Mouse (Mus musculus) embryonic stem cell, embryonic (primary cell): ENCODE data around the gene Atp8a2.

Experiments
- CTCF ChIA-PET, 4 experiments: fragments of 300-600 bp in 2 of 4; fragments of 350-600 bp in 2 of 4; sonication (Branson Sonifier 250); formaldehyde crosslinking; loops; one replicate each; lab custom pipeline; 2022; ENCODE audit warnings: inconsistent platforms in 2 of 4; lab: Charles Lee
- POLR2A ChIA-PET, 4 experiments: fragments of 300-600 bp in 2 of 4; fragments of 350-600 bp in 2 of 4; sonication (Branson Sonifier 250); formaldehyde crosslinking; loops; one replicate each; lab custom pipeline; 2022; ENCODE audit warnings: antibody characterized with exemption in 4 of 4, inconsistent platforms in 1 of 4; lab: Charles Lee

Gene Atp8a2

DNA sequence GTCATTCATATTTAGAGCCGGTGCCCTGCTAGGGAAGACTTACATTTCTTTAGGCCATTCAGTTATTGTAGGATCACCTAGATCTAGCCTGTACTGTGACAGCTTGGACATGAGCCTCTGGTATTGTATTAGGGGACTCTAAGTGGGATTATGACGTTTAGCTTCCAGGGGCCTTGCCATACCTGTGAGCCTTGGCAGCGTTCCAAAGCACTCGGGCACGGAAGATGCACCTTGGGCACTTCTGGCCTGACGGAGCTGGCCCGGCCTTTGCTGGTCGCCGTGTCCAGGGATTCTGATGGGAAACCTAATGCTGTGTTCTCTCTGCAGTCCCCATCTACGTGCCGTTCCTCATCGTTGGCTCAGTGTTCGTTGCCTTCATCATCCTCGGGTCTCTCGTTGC lies 567.7 kb downstream of the Atp8a2 start:
- ChIA-PET CTCF (no interaction called here), POLR2A (no interaction called here)

GRCm38 (mm10) chr14:59627823-59628222 lies 569.2 kb downstream of the Atp8a2 start:
- POLR2A ChIA-PET, result interaction anchor here in 1 of 4 experiments (1.1 kb wide), 1 partner anchor 14 kb away, joined by 3 read pairs; no protein-coding TSS in a partner anchor
- CTCF ChIA-PET, result interaction anchor here in 1 of 4 experiments (0.6 kb wide), 1 partner anchor 315 kb away, joined by 3 read pairs; no protein-coding TSS in a partner anchor

DNA sequence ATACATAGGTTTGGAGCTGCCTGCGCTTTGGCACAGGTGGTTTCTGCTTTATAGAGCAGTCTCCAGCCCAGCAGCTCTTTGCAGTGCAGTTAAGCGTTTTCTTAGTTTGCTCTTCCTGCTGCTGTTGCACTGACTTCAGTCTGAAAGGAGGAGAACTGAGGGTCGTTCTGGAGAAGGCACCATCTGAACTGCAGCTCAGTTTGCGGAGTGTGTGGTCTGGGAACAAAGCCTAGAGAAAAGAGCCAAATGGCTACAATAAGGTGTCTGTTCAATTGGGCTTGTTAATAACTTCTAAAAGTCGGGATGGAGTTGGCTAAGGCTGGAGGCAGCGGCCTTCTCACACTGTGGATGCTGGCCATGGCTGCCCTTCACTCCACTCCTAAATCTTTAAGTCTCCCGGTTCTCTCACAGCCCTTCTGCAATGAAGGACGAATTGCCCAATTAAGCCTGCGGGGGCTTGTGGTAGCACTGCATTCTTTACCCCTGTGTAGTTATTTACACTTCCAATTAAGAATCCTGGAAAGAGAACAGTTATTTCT lies 569.8 kb downstream of the Atp8a2 start:
- POLR2A ChIA-PET, result interaction anchor here in 3 of 4 experiments (0.6 to 1.5 kb wide), 5 partner anchors 13 to 1352 kb away, joined by 3 read pairs; no protein-coding TSS in a partner anchor
- CTCF ChIA-PET, result interaction anchor here in 3 of 4 experiments (0.6 to 2.5 kb wide), 4 partner anchors 14 to 806 kb away, joined by 3 to 13 read pairs (median 3); no protein-coding TSS in a partner anchor

GRCm38 (mm10) chr14:59626711-59627110 lies 570.3 kb downstream of the Atp8a2 start:
- ChIA-PET POLR2A (interaction anchor here in 3 of 4 experiments (0.6 to 1.7 kb wide), 7 partner anchors 13 to 1352 kb away, joined by 3 to 6 read pairs (median 3); partner anchors contain the start of gene Rcbtb1 (in 1 of the 3)), CTCF (interaction anchor here in 3 of 4 experiments (0.5 to 2.5 kb wide), 4 partner anchors 13 to 805 kb away, joined by 3 to 13 read pairs (median 3); no protein-coding TSS in a partner anchor)

GRCm38 (mm10) chr14:59625806-59626364 lies 571.1 kb downstream of the Atp8a2 start:
- ChIA-PET CTCF (interaction anchor here in 3 of 4 experiments (0.5 to 2.5 kb wide), 7 partner anchors 10 to 335 kb away, joined by 3 to 13 read pairs (median 4); no protein-coding TSS in a partner anchor), POLR2A (interaction anchor here in 2 of 4 experiments (0.6 to 2.4 kb wide), 11 partner anchors 9 to 1098 kb away, joined by 3 to 14 read pairs (median 5); partner anchors contain the start of genes Cdadc1 (in 1 of the 2) and Rcbtb1 (in 1 of the 2))

GRCm38 (mm10) chr14:59625158-59625805 lies 571.7 kb downstream of the Atp8a2 start, which contains the start of gene Shisa2:
Gene Shisa2 (plus strand): TSS chr14:59625308.
- ChIA-PET POLR2A (interaction anchor here in 3 of 4 experiments (0.6 to 2.4 kb wide), 10 partner anchors 9 to 789 kb away, joined by 3 to 14 read pairs (median 5); partner anchors contain the start of genes Cdadc1 (in 1 of the 3) and Rcbtb1 (in 1 of the 3)), CTCF (interaction anchor here in 3 of 4 experiments (0.5 to 2.5 kb wide), 7 partner anchors 9 to 336 kb away, joined by 3 to 13 read pairs (median 4); no protein-coding TSS in a partner anchor)

DNA sequence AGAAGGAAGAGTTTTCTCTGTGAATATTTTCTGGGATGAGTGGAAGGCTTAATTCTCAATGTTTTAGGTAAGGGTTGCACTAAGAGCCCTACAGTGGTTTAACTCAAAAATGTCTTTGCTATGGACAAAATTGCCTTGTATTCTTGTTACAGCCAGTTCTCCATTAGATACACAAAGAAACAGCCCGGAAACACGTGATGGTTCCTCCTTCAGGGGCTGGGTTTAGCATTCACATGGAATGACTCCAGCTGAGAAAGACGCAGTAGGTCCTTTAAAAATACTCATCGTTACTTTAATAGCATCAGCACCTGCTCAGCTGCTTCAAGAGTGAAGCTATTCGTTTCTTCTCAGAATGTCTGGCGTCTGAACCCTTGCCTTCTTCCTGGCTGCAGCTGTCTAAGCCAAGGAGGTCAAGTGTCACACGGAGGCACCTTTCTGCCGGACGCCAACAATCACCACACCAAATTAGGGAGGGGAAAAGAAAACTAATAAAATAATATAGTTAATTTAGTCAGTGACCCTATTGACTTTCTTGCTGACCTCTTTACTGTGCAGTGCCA lies 572.6 kb downstream of the Atp8a2 start:
- ChIA-PET CTCF (interaction anchor here in 2 of 4 experiments (1.0 to 2.5 kb wide), 4 partner anchors 11 to 19 kb away, joined by 4 to 13 read pairs (median 5); no protein-coding TSS in a partner anchor), POLR2A (interaction anchor here in 3 of 4 experiments (0.6 to 2.4 kb wide), 11 partner anchors 8 to 420 kb away, joined by 3 to 14 read pairs (median 4); partner anchors contain the start of gene Cdadc1 (in 1 of the 3))

GRCm38 (mm10) chr14:59616802-59617201 lies 580.2 kb downstream of the Atp8a2 start:
- ChIA-PET POLR2A (interaction anchor here in 2 of 4 experiments (1.1 to 1.2 kb wide), 2 partner anchors 8 to 9 kb away, joined by 4 to 7 read pairs; partner anchors contain the start of gene Shisa2 (in 2 of the 2)), CTCF (interaction anchor here in 3 of 4 experiments (0.5 to 1.2 kb wide), 6 partner anchors 9 to 285 kb away, joined by 3 to 5 read pairs (median 3); partner anchors contain the start of genes Cdadc1 (in 1 of the 3) and Shisa2 (in 1 of the 3))

DNA sequence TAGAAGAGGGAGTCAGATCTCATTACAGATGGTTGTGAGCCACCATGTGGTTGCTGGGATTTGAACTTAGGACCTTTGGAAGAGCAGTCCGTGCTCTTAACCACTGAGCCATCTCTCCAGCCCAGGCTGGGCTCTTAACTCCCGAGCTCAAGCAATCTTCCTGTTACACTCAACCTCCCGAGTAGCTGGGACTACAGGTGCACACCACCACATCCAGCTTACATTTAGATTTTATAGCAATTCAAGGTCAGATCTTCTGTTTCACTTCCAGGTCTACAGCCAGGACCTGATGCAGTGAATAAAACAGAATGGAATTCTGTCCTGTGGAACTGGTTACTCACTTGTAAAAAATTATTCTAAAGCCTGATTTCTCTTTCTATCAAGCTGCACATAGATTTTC lies 582.8 kb downstream of the Atp8a2 start:
- ChIA-PET CTCF (interaction anchor here in 2 of 4 experiments (1.2 to 2.3 kb wide), 5 partner anchors 11 to 403 kb away, joined by 3 to 12 read pairs (median 4); partner anchors contain the start of gene Shisa2 (in 2 of the 2)), POLR2A (interaction anchor here in 2 of 4 experiments (1.0 to 3.4 kb wide), 3 partner anchors 10 to 13 kb away, joined by 3 to 14 read pairs (median 5); partner anchors contain the start of gene Shisa2 (in 2 of the 2))

DNA sequence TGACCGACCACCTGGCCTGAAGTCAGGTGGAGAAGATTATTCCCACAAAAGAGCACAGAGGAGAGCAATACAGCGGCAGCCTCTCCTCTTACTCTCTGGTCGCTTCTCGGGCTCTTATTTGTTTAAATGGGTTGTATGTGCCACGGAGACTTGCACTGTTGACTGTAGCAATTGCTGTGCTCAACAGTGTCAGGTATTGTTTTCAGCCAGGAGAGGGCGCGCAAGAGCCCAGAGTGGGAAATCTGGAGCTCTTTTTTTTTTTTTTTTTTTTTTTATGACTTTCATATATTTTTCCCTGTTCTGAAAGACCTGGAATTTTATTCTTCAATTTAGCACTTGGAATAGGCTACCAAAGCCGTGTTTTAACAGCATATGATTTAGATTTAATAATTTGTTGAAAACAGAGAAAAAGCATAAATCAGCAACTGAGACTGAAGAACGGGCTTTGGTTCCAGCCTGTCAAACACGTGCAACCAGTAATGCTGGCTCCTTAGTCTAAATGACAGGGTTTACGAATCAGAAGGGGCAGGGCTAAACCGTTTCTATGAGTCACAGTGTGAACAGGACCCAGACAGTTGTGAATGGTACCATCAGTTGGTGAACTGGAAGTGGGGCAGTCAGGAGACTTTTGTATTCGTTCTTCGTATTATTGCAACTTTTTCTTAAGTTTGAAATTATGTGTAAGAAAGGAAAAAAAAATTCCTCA lies 583.9 kb downstream of the Atp8a2 start:
- POLR2A ChIA-PET, result interaction anchor here (0.6 to 3.4 kb wide), 8 partner anchors 11 to 400 kb away, joined by 3 to 14 read pairs (median 5); partner anchors contain the start of genes Cdadc1 (in 1 of the 4) and Shisa2 (in 1 of the 4)
- CTCF ChIA-PET, result interaction anchor here (0.6 to 2.3 kb wide), 54 partner anchors 8 to 1147 kb away, joined by 3 to 20 read pairs (median 4); partner anchors contain the start of genes Shisa2 (in 3 of the 4) and Cdadc1 (in 2 of the 4)

DNA sequence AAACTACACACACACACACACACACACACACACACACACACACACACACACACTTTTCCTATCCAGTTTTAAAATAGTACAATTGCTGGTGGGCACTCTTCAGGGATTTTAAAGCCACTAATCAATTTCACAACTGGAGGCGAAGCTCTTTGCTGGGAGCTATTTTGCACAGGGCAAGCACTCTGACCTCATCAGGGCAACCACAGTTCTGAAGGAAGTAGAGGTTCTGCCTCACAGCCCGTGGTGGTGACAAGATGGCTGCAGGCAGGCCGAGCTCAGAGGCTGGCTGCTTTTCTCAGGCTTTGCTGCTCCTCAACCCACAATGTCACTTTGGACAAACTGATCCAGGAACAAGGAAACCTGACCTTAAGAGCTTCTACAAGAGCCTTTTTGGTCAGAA lies 590.0 kb downstream of the Atp8a2 start:
- ChIA-PET CTCF (interaction anchor here (0.6 to 2.6 kb wide), 8 partner anchors 11 to 920 kb away, joined by 3 to 11 read pairs (median 4); partner anchors contain the start of gene Shisa2 (in 1 of the 4)), POLR2A (interaction anchor here in 1 of 4 experiments (0.7 kb wide), 3 partner anchors 206 to 1809 kb away, joined by 3 to 7 read pairs (median 3); no protein-coding TSS in a partner anchor)

- CTCF ChIA-PET, result interaction anchor here (0.5 to 2.6 kb wide), 26 partner anchors 9 to 998 kb away, joined by 3 to 11 read pairs (median 3); partner anchors contain the start of gene Shisa2 (in 1 of the 4)
- POLR2A ChIA-PET, result interaction anchor here in 1 of 4 experiments (1.3 kb wide), 2 partner anchors 13 to 19 kb away, joined by 3 to 4 read pairs; no protein-coding TSS in a partner anchor
Observed at GRCm38 (mm10) chr14:59605671-59606353, 591.2 kb downstream of the Atp8a2 start.

DNA sequence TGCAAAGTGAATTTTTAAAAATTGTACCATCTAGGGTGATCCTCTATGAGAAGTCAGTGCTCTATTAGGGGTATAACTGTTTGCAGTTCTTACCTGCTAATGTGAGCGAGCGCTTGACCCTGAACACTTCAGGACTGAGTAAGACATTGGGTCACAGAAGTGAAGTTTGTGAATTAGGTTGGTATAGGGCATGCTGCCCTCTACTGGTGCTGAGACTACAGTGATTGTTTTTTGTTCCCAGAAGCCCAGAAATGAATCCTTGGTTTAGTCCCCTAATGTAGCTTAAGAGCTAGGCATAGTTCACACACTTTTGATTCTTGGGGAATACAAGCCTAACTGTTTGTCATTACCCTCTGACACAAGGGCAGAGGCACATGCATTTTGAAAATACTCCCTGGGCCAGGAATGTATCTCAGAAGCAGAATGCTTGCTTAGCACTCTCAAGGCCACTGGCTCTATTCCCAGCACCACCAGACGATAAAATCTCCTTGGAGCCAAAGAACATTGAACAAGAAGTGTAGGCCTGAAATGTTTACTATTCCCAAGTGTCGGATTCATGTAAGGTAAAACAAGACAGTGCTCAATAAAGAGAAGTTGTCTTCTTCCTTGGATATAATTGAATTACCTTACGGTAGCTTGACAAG lies 592.9 kb downstream of the Atp8a2 start:
- POLR2A ChIA-PET, result interaction anchor here in 2 of 4 experiments (0.7 to 1.4 kb wide), 2 partner anchors 9 to 57 kb away, joined by 3 read pairs; no protein-coding TSS in a partner anchor
- CTCF ChIA-PET, result interaction anchor here (0.6 to 1.7 kb wide), 17 partner anchors 9 to 1104 kb away, joined by 3 to 7 read pairs (median 3); no protein-coding TSS in a partner anchor

DNA sequence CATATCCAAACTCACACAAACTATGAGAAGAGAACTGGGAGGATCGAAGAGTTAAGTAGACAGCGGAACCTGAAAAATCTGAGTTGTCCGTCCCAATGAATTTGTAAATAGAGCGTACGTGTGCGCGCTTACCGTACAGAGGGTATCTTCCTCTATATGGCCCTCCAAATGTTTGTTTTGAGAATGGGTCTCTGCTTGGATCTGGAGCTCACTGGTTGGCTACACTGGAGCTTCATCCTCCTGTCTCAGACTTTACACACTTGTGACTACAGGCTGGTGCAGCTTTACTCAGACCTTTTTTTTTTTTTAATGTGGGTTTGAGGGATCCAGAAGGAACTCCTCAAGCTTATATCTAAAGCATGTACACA lies 598.7 kb downstream of the Atp8a2 start:
- ChIA-PET CTCF (interaction anchor here in 3 of 4 experiments (0.6 to 1.5 kb wide), 5 partner anchors 15 to 493 kb away, joined by 3 to 16 read pairs (median 4); no protein-coding TSS in a partner anchor), POLR2A (interaction anchor here in 3 of 4 experiments (0.8 to 1.9 kb wide), 11 partner anchors 11 to 228 kb away, joined by 3 to 5 read pairs (median 3); partner anchors contain the start of genes Cab39l (in 1 of the 3), Setdb2 (in 1 of the 3) and Shisa2 (in 1 of the 3))
